Mouse (Mus musculus) gastrocnemius, postnatal 25 days (tissue): ENCODE data around the gene Aox2. TPM values are rescaled to one million over a fixed set of nuclear protein-coding genes. Genes with fewer than 3 reads are reported as not detected.
"Not testable (repeated sequence)": the region's sequence is repeated elsewhere in the genome, so short reads cannot be mapped to it uniquely, and the experiment has no call there.

Source experiments
- DNase-seq: peaks from one replicate; pipeline ENCODE4 v3.0.0; 2022
- total RNA-seq, 2 experiments: library from RNA; stranded (reverse); gene quantifications; 1 replicate in 1 of 2; 2 replicates in 1 of 2; pipeline ENCODE4 v1.2.3; 2021

Aox2 gene
- total RNA-seq, 2 experiments from 2014 or later: not detected

DNA sequence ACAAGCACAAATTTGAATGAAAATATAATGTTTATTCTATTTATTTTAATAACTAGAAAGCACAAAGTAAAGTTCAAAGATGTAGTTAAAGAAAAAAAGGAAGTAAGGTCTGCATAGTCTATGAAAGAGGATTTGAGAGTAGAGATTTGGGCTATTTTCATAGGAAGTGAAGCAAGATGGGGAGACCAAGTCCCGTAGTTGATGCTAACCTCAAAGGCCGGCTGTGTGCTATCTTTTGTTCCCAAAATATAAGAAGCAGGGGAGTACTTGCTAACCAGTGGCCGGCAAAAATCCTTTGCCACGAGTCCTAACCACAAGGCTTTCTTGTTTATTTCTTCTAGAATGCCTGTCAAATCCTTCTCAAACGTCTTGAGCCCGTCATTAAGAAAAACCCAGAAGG, 70.6 kb downstream of the Aox2 start:
- no peak for DNase-seq

DNA sequence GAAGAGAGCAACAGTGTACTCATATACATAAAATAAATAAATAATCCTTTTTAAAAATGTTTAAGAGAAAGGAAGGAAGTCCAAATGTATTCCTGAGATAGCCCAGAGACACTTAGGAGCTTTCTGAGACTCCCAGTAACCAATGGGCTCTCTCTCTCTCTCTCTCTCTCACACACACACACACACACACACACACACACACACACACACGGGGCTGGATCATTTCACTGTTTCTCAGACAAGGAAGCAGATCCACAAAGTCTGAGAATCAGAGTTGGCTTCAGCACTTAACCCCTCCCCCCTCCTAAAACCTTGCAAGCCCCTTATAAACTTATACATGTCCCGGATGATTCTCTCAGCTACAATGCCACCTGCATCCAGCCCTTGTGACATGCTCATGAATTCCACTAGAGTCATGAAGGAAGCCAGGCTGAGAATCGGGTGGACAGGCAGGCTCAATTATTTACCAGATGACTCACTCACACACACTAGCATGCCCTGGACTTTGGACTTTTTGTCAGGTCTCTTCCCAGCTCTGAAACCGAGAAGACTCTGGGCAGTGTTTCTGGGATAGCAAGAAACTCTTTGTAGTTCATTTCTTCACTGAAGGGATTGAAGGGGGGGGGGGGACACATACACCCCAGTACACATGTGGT, 75.2 kb downstream of the Aox2 start:
- no peak for DNase-seq

DNA sequence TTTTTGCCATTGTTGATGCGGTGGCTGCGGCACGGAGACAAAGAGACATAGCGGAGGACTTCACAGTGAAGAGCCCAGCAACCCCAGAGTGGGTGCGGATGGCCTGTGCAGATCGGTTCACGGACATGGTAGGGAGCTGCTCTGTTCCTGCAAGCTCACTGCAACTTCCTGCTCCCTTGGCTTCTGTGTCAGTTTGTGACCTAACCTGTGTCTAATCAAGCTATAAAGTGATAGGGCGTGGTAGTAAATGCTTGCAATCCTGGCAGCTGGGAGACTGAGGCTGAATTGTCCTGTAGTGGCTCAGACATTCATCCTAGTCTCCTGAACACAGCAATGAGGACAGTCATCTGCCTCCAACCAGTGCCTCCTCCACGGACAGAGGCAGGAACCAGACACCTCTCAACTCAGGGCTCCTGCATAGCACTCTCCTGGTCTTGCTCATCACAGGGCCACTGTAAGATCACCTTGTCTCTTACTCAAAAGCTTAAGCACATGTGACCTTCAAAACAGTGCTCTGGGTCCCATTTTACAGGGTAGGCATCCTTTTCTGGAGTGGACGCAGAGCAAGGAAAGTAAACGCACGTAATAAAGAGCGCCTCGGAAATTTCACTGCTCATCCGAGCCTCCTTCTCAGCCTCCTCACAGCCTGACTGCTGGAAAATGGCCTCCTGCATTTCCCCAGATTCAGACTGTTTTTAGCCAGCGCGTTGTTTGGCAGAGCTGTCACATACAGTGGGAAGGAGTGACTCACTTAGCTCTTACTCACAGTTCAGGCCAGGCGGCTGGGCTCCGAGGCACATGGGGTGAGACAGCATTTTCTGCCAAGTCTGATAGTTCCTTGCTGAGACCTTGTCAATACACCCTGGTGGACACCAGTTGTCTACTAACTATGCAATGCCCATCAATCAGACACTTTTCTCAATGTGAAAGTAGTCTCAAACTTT, 81.1 kb downstream of the Aox2 start:
- peak; percentile 64 for DNase-seq

DNA sequence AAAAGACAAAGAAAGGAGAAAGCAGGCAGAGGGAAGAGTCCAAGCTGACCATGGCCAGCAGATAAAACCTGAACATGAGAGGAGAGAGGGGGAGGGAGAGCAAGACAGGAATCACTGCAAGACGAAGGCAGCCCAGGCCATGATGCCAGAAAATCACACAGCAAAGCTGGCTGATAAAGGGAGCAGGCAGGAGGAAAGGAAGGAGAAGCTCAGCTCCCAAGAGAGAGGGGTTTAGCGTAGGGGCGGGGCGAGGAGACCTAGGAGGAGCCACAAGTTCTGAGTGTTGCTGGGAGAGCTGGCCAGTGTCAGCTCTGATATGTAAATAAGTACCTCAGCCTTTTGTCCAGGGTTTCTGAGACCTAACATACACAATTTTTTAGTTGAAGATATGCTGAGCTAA, 84.2 kb downstream of the Aox2 start:
- no peak for DNase-seq

DNA sequence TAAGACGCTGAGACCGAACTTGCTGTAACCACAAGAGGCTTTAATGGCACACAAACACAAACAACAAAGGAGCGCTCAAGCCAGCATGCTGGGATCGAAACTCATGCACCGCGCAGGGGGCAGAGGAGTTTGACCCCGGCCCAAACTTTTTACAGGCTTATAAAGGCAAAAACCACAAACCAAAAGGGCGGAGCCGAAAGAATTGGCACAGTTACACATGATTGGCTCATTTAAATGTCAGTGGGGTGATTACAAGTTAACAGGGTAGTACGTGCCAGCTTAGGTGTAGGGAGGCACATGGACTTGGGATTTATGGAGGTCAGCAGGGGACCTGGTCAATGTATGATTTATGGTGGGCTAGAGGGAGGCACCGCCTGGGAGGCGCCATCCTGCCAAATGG, 86.4 kb downstream of the Aox2 start:
- no peak for DNase-seq

DNA sequence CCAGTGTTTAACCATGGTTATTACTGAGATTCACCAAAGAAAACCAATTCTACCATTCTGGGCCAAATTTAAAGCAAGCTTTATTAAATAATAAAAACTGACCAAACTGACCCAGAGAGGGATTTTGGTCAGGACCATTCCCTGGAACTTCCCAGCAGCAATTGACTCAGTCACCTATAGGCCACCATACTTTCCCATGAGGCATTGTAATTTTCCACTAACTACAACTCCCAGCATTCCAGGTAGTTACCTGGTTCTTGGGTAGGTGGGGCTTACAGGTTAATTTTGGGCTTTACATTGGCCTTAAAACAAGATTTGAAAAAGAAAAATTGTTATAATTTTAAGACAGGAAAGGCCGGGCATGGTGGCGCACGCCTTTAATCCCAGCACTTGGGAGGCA, 87.7 kb downstream of the Aox2 start:
- DNase-seq: no peak

DNA sequence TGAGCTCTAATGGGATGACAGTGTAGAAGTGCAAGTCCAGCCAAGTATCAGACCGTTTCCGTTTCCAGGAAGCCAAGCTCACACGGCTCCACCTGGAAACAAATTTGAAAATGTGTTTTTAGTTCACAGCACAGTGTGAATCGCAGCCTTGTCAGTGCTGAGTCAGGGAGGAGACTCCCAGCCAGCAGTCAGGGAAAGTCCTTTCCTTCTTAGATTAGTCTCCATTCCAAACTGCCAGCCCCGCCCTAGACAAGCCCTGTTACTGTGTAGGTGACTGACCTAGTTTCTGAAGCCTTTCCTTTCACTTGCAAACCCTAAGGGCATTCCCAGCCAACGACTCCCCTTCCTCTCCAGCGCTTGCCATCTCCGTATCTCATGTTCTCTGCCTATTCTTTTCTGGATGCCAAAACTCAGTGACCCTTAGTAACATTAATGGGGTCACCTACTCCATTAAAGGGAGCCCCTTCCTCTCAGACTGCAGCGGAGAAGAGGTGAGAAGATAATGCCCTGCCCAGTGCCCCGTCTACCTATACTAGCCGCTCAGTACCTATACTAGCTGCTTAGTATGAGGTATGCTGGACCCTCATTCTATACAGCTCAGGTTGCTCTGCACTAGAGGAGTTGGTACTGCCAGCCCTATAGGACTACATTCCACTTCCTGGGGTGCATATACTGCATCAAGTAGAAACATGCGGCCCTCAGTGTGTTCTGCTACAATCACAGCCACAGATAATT, 88.8 kb downstream of the Aox2 start:
- DNase-seq: no peak

DNA sequence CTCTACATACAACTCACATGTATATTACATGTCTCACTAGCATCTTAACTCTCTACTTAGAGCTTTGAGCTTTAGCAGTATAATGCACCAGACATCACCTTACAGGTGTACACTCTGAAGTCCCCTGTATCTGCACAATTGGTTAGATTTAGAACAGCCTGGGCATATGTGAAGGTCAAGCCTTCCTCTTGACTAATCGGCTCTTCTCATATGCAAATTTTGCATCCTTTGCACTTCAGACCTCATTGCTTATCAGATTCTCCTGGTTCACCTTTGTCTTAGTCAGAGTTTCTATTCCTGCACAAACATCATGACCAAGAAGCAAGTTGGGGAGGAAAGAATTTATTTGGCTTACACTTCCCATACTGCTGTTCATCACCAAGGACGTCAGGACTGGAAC, 91.6 kb downstream of the Aox2 start:
- DNase-seq: no peak

DNA sequence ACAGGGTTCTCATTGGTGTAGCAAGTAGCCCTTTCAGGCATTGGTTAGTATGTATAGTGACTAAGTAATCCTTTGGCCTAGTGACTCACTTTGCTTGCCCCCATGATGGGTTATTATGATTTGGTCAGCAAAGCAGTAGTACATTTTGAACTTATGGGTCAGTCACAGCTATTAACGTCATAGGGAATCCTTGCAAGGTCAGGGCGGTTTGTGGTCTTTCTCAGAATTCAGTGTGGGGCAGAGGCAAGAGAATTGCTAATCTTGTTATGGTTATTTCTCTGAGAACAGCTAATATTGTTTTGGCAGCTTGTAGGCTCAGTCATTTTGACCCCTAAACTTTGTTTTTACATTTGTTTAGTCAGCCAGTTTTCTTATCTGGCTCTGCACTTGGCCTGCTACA, 96.1 kb downstream of the Aox2 start:
- DNase-seq: not testable (repeated sequence)

DNA sequence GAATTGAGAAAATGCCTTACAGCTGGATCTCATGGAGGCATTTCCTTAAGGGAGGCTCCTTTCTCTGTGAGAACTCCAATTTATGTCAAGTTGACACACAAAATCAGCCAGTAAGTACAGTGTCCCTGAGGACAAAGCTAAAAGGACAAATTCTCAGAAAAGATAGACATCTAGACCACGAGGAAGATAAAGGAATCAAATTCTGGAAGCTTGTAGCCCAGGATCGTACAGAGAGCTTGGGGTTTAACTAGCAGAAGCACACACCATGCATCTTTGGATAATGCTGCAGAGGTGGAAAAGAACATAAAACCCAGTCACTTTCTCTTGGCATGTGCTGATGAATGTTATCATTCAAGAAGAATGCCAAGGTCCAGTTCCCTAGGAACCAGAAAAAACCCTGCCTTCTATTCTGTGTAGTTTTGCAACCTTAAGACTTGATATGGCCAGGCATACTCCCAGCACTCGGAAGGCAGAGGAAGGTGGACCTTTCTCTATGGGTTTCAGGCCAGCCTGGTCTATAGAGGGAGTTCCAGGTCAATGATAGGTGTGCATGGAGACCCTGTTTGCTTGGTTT, 97.5 kb downstream of the Aox2 start:
- no peak for DNase-seq

DNA sequence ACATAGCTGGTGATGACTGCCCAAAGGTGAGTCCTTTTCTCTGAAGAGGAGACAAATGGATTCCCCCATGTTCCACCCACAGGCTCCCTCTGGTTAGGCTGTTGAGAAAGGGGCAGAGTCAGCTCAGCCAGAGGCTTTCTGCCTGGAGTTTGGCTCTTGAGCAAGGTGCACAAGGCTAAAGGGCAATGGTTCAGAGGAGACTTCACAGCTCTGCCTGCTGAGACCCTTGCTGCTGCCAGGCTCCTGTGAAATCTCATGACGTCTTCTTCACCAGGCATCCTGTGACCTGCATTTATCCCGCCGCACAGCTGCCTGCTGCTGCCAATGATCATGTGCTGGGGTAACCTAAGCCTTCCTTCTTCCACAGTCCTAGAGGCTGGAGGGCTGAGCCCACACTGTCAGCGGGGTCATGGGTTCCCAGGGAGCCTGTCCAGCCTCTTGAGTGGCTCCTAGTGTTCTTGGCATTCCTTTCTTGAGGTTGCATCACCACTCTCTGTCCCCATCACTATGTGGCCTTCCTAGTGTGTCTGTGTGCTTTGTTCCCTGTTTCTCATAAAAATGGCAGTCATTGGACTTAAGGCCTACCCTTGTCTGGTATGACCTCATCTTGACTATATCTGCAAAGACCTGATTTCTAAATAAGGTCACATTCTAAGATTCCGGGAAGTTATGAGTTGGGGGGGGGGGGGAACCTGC, 104.6 kb downstream of the Aox2 start:
- DNase-seq: no peak

DNA sequence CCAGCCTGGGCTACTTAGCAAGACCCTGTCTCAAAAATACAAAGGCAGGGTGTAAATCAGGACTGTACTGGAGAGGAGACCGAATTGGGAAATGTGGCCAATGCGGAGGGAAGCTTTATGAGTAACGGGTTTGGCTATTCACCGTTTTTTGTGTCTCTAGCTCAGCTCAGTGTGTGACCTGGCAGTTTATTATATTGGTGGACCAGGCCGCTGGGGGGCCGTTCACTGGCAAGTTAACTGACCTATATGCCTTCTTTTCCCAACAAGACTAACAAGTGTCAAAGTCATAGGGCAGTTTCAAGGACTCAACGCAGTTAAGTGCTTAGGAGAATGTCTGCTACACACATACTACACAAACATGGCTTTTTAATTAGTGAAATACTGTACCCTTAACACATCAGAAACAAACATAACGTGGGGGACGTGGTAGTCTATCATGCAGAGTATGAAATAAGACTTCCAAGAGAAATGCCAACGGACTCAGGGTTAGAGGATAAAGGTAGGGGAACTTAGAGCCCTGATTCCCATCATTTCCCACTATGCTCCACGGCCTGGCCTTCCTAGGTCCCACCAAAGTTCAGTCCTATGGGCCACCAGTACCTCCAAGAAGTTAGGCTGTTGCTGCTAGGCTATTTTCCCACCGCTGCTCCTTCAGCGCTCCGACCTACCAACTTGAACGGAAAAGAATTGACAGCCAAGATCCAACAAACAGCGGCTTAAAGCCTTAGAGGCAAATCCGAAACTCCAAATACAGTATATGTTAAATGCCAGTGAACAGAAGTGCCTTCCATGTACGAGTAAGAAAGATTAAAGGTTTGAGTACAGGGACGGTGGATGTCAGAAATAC, 113.5 kb downstream of the Aox2 start:
- no peak for DNase-seq

DNA sequence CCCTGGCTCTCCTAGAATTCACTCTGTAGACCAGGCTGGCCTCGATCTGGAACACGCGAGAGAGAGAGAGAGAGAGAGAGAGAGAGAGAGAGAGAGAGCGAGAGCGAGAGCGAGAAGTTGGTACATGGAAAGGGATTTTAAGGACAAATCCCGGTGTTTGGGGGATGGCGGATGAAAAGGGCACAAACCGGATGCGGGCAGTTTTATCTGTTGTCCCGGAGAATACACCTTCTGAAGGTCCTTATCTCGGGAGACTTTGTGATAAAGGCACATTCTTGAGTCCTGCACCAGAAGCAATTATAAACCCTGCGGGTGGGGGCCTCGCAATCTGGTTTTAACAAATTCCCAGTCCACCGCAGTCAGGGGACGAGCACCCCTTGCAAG, 114.1 kb downstream of the Aox2 start:
- no peak for DNase-seq

DNA sequence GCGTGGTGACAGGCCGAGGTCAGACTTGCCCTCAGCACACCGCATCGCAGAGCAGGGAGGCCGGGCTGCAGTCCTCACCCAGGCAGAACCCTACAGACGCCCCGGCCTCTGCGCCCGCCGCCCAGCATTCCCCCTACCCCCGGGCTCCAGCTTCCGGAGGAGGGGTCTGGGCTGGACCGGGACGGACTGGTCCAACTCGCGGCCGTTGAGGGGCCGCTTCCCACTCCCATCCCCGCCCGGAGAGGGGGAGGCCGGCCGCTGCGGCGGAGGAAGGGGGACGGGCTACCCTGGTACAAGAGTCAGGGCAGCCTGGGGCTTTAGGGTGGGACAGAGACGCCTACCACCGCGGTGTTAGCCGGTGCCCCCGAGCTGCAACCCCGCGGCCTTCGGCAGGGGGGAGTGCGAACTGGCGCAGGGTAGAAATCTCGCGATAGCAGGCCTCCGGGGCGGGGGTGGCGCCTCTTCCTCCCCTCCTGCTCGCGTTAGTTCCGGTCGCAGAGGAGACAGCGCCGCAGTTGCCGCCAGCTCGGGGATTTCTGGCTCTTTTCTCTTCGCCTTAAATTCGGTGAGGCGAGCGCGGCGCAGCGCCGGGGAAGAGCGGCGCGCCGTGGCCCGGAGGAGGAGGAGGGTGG, 114.6 kb downstream of the Aox2 start, which contains the start of gene Bzw1:
Bzw1 (plus strand) TSS at position 247 of the 632 bp plus-strand sequence.
- peak; percentile 94 for DNase-seq

DNA sequence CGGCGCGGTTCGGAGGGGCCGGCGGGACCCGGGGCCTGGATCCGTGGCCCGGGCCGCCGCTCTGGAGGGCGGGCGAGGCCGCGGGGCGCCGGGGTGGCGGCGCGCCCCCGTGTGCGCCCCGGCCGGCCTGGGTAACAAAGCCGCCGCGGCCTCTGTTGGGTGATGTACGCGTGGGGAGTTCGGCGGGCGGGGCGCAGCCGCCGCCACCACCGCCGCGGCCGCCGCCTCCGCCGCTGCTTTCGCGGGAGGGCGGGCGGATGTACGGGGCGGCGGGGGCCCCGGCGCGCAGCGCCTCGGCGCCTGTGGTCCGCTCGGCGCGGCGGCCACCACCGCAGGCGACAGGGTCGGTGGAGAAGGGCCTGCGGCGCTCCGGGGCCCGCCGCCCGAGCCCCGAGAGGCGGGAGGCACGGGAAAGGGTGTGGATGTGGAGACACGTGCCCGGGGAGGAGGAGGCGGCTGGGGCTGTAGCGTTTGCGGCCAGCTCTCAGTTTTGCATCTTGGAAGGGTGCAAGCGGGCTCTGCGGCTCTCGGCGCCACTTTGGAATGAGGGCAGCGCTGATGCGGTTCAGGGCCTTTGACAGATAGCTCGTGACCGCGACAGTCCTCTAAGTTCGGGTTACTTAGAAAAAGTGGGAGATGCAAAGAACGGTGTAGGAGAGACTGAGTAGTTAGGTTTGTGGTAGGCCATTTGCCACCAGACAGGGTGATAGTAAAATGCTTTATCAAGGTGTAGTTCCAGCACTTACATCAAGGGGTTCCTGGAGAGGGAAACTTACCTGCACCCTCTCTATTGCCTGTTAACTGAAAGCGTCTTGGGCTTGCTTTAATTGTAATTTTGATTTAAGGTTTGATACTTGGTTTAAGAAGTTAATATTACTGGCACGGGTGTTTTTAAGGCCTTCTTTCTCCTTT, 115.4 kb downstream of the Aox2 start:
- DNase-seq: peak; percentile 54

DNA sequence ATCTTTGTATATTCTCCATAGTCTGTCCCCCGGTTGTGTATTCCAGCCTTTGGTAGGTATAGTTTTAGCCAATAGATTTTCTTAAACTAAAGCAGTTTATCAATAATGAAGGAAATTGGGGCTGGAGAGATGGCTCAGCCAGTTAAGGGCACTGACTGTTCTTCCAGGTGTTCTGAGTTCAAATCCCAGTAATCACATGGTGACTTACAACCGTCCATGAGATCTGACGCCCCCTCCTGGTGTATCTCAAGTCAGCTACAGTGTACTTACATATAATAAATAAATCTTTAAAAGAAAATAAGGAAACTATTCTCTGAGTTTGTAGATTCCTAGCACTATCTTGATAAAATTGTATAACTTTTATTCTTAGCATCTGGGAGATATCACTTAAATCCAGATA, 117.2 kb downstream of the Aox2 start:
- DNase-seq: no peak

DNA sequence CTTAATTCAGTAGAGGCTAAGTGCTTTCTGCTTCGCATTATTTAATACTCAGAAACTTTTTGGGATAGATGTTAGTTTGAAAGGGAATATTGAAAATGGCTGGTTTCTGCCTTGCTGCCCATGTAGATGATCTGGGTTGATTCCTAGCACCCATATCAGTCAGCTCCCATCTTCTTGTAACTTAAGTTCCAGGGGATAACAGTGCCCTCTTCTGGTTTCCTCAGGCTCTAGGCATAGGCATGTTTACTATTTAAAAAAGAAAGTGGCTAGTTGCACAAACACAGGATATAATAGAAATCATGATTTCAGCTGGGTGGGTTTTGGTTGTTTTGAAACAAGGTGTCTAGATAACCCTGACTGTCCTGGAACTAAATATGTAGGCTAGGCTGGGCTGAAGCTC, 118.1 kb downstream of the Aox2 start:
- no peak for DNase-seq

DNA sequence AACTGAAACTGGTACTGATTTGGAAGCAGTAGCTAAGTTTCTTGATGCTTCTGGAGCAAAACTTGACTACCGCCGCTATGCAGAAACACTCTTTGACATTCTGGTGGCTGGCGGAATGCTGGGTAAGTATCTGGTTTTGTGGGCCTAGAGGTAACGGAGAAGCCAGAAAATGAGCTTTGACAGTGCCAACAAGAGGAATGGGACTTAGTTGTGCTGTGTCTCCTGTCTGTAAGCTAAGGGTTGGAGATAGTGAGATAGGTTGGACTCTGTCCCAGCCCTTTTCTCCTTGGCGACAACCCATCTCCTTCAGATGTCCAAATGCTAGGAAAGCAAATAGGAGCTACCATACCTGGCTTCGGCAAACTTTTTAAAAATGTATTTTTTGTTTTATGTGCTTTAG, 119.6 kb downstream of the Aox2 start:
- no peak for DNase-seq

DNA sequence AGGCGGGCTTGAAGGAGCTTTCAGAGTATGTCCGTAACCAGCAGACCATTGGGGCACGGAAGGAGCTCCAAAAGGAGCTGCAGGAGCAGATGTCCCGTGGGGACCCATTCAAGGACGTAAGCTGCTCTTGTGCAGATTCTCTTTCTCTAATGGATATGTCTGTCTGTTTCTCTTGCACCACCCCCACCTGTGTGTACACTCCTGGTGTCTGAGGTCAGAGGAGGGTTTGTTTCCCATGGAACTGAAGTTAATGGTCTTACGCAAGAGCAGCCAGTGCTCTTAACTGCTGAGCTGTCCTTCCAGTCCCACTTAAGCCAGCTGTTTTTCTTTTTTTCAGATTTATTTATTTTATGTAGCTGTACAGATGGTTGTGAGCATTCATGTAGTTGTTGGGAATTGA, 123.3 kb downstream of the Aox2 start:
- DNase-seq: no peak
